Mouse (Mus musculus) cerebellum, adult 11 months (tissue): ENCODE measurements around the gene Spred1.
A peak's percentile ranks its signal among the peaks of the same experiment; 100 is the strongest.

ENCODE experiments used
- DNase-seq: peaks from one replicate; pipeline ENCODE4 v3.0.0; 2022

Gene Spred1

DNA sequence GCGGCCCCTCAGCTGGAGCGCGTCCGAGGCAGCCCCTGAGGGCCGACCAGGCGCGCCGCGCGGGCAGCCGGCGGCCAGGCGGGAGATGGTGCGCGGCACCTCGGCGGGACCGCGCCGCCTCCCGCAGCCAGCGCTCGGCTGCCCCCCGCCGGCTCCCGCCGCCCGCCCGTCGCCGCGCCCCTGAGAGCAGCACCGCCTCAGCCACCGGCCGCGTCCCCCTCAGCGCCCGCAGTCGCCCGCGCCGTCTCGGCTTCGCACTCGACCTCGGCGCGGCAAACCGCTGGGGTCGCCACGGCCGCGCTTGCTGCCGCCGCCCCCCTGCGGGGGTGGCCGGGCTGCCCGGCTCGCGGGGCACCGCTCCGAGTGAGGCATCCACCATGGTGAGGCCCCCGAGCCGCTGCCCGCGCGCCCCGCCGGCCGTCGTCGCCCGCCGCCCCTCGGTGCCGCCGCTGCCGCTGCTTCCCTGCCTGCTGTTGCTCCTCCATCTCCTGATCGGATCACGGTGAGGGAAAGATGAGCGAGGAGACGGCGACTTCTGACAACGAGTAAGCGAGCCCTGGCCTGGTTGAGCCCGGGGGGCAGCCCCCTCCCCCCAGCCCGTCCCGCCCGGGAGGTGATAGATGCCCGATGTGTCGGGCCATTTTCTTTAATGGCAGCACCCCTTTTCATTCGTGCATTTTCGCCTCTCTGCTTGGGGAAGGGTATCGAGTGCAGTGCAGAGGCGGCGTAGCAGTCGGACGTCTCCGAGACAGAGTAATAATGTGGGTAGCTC is at the start of gene Spred1:
Gene Spred1, plus strand, starts transcription at position 163 of the 772 bp plus-strand sequence.
- DNase-seq: peak; percentile 43

- no peak for DNase-seq
Measured at GRCm38 (mm10) chr2:117071596-117071995, 49.6 kb upstream of the Spred1 start.

GRCm38 (mm10) chr2:117078711-117079110 is 42.5 kb upstream of the Spred1 start:
- no peak for DNase-seq

DNA sequence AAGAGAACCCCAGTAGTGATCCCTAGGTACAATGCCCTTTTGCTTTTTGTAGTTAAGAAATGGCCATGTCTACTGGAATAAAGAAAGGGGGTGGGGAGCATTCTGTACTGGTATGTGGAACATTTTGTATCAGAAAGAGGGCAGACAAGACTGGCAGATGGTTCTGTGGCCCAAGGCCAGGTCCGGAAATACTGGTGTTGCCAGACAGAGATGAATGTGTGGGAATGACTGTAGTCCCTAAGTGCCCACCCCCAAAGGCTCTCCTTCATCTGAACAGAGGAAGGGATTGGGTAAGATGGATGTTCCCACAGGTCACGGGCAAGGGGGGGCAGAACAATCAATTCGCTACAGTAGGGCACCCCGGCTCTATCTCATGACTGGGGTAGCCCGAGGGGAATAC is 41.6 kb upstream of the Spred1 start:
- peak; percentile 4 for DNase-seq

GRCm38 (mm10) chr2:117086002-117086765 is 35.0 kb upstream of the Spred1 start:
- no peak for DNase-seq

- no peak for DNase-seq
Measured at GRCm38 (mm10) chr2:117086766-117087457, 34.3 kb upstream of the Spred1 start.

GRCm38 (mm10) chr2:117087458-117087820 is 33.7 kb upstream of the Spred1 start:
- DNase-seq: no peak

- no peak for DNase-seq
Measured at GRCm38 (mm10) chr2:117089482-117089881, 31.7 kb upstream of the Spred1 start.

DNA sequence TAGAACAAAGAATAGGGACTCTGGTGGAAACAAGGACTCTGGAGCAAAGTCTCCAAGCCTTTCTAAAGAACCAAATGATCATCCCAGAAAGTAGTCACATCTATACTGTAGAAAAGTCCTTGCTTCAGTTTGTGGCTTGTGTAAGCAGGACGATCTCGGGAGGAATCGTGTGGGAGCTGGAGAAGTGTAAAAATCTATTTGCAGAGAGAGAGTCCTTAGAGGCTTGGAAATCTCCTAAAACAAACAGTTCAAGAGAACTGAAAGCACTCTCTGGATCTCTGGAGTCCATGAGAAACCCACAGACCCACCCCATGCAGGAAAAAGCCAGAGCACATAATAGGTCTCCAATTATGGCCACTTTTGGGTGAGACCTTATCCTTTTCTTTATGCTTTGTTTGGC is 31.1 kb upstream of the Spred1 start:
- no peak for DNase-seq

DNA sequence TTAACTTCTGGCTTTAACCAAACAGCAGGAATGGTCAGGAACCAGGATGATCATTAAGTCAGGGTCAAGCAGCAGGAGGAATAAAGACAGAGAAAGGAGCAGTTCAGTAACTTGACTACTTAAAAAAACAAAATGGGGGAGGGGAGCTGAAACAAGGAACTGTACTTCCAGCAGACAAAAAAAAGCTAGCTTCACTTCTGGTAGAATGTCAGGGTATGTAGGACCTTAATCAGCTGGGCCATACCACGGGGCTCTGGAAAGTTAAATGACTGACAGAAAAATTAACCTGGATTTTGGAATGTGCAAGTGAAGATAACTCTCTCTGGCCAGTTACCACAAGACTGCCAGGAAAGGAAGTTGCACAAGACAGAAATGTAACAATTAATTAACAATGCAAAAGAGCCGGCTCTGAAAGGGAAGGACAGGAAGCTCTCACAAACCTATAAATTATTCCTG is 28.2 kb upstream of the Spred1 start:
- DNase-seq: no peak

GRCm38 (mm10) chr2:117095491-117095890 is 25.7 kb upstream of the Spred1 start:
- no peak for DNase-seq

DNA sequence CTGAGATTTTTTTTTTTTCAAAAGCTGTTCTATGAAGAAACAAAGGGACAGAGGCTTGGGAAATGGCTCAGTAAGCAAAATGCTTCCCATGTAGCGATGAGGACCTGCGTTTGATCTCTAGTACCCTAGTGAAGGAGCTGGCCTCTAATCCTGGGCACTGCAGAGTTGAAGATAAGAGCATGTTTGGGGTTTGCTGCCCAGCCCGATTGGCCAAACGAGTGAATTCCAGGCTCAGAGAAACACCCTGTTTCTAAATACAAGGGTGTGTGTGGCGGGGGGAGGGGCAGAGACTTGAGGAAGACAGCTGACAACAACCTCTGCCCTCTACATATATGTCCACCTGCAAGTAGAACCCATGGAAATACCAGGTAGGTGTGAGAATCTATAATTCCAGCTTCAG is 23.9 kb upstream of the Spred1 start:
- DNase-seq: no peak

DNA sequence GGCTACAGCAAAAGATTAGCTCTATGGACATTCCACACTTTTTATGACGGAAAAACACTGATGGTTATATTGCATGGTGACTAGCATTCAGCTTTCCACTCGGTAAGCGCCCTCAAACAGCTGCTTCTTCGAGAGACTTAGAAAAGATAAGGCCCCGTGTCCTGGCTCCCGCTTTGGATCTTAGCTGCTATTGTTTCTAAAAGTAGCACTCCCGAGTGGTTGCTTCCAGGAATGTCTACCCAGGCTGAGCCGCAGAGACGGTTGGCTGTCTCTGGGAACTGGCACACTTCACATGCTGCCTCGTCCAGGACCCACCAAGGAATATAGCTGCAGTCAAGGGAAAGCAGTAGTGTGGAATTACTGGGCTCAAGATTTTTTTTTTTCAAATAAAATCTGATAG is 21.9 kb upstream of the Spred1 start:
- DNase-seq: no peak

GRCm38 (mm10) chr2:117103461-117103860 is 17.7 kb upstream of the Spred1 start:
- no peak for DNase-seq

GRCm38 (mm10) chr2:117105407-117105806 is 15.8 kb upstream of the Spred1 start:
- no peak for DNase-seq

DNA sequence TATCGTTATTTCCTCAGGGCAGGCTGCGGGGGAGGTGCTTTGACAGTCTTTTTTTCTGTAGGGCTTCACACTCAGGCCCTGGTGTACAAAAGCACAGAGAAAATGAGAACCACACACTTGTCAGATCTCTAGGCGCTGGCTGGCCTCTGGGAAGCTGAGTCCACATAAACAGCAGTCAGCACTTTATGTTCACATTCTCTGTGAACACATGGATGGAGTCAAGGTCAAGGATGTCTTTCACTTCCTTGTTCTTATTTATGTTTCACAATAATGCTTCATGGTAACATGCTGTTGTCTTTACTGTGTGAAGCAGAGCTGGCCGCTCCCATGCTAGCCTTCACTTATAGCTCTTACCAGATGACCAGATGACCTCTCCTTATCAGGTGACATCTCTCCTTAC is 13.1 kb upstream of the Spred1 start:
- DNase-seq: no peak

DNA sequence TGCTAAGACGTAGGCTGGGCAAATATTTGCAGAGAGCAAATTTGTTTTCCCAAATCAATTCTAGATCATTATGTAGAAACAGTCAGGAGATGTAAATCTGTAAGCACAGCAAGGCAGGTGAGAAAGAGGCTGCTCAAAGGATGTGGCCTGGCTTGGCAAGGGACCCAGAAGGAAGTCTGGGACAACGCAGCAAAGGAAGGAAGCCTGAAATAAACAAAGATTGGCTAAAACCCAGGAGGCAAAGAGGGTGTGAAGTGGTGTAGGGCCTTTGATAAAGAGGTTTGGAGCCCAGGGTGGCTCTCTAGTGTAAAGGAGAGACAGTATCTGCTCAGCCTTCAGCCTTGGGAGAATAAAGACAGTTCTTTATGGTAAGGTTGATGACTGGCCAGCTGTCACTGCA is 11.9 kb upstream of the Spred1 start:
- no peak for DNase-seq

DNA sequence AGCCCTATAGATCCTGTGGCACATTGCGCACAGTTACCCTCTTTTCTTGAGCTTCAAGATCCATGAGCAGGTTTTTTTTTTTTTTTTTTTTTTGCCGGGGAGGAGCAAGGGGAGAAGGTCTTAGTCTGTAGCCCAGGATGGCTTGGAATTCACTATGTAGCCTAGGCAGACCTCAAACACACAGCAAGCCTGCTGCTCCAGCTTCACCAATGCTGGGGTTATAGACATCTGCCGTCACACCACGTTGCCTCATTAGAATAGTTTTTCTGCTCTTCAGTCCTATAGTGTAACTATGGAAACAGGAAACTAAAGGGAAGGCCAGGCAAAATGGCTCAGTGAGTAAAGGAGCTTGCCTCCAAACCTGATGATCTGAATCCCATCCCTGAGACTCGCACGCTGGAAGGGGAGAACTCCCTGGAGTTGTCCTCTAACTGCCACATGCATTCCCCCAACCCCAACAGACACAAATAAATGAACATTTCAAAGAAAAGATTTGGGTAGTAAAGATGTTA is 10.8 kb upstream of the Spred1 start:
- no peak for DNase-seq

DNA sequence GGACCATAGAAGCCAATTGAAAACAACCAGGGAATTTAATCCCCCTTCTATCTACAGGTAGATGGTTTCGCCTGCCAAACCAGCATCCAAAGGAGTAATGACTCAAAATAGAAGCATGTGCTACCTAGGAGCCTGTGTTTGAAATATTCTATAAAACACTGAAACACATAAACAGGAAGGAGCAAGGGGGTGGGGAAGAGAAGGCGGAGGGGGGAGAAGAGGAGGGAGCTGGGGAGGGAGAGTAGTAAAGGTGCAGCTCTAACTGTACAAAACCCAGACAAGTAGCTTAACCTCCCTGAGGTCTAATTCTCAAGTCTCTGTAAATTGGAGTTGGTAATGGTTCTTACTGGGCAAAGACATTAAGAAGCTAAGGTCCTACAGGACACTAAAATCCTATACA is 7.9 kb upstream of the Spred1 start:
- DNase-seq: no peak

DNA sequence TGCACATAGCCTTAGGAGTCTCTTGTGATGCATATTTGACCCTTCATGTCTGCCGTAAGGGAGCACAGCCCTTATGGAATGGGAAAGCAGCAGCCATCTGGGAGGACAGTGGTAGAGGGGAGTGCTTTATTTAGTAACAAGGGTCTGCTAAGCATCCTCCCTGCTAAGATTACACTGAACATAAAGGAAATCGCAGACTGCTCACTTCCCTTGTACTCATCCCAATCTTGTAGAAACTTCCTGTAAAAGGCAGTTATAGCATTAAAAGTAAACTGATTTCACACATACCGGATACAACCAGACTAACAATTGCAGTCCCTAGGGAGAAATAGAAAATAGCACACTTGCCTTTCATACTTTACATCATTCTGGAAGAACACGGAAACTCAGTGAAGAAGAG is 7.4 kb upstream of the Spred1 start:
- no peak for DNase-seq

- DNase-seq: no peak
Measured at GRCm38 (mm10) chr2:117118516-117118915, 2.7 kb upstream of the Spred1 start.

DNA sequence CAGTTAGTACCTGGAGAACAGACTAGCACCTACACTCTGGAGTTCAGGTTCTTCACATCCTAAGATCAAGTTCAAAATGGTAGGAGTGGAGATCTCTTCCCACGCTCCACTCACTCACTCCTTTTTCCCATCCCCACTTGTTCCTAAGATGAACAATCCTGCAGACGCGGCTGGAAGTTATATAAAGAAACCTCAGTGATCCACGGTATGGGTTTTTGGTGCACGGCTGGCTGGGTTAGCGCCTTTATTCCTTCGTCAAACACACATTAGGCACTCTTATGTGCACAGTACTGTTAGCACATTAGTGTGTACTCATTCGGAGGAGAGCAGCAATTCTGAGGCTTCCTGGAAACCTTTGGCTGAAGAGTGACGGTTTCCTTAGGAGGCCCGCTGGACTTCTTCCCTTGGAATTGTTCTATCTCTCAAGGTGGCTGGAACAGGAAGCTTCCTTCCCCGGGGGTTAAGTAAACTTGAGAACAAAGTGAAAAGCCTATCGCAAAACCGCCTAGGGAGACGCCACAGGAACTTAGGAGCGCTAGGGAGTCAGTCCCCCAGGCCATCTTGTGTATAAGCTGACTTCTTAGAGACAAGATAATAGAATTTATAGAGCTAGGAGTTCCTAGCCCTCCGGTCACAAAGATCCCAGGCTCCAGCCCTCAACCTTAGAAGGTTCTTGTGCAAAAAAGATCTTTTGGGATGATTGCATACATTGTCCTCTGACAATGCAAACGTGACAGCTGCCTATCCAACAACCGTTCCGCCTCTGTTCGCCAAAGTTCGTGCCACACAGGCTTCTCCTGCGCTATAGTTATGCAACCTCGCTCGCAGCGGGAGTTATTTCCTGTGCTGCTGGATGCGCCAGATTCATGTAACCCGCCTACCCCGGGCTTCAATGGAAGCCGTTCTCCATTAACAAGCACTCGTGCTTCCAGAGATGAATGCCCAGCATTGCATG is 1.6 kb upstream of the Spred1 start:
- peak; percentile 81 for DNase-seq
